Mouse (Mus musculus): ENCODE measurements around the gene Herc6.

DNA sequence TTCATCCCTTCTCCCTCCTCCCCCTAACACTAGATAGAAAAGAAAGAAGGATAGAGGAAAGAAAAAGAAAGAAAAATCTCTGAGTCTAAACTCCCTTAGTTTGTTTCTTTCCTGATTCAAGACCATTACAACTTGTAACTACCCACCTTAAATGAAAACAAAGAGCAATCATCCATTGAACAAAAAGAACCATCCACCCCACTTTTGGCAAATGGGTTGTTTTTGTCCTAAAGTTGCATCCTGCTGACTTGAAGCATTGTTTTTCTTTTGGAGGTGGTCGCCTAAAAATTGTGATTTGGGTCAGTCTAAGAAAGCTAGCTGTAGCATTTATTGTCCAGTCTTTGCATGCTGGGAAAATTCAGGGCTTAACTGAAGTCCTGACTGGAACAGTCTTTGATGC lies 58.7 kb downstream of the Herc6 start:
- TF ChIP-seq CTCF (IDR thresholded peaks at IDR 0.05; ENCODE audit: low read depth), result no peak
- TF ChIP-seq EP300 (IDR thresholded peaks at IDR 0.05; ENCODE audit: low read depth), result no peak
